Mouse (Mus musculus) stomach, postnatal 0 days (tissue): ENCODE data around the gene Traf6.
A peak's percentile ranks its signal among the peaks of the same experiment; 100 is the strongest.

ENCODE experiments used
- CTCF ChIP-seq: IDR thresholded peaks from 2 replicates; pipeline ENCODE4 v1.5.1; 2016; ENCODE audit warnings: antibody characterized with exemption, low read depth, mild to moderate bottlenecking, moderate library complexity
- EP300 ChIP-seq: optimal IDR thresholded peaks from 2 replicates; pipeline ENCODE3; 2016; ENCODE audit warnings: antibody characterized with exemption

DNA sequence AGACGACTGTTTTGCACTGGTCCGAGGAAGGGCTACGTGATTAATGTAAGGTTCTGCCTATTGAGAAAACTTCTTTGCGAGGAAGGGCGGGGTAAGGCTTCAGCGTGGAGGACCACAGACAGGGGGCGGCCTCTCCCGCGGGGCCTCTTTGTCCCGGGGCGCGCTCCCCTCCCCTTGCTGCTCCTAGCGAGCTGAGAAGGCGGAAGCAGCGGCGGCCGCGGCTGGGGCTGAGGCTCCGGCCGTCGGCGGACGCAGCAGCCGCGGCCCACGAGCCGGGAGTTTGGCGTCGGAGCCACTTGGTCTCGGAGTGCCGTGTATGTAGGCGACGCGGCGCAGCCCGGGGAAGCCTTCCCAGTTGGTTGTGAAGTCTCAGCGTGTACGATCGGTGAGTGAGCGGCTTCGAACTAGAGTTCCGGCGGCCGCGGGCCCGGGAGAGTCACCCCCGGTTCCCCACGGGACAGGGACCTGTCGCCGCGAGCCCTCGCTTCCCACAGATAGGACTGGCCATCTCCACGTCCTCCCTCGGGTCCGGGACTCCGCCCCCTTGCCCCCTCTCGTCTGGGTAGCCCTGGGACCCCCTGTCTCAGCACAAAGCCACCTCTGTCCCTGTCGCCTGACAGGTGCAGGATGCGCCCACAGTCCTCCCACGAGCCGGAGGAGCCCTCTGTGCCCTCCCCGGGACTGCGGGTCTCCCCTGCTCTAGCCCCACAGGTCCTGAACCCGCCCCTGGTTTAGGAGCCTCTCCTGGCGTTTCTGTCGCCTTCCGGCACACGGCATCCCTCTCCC, at the start of gene Traf6:
- peak; percentile 88 for TF ChIP-seq CTCF
- no peak for TF ChIP-seq EP300
